Mouse (Mus musculus) liver, embryonic 13.5 days (tissue): Measurements from ENCODE around the gene Rfc2. TPM values are rescaled to one million over a fixed set of nuclear protein-coding genes. Genes with fewer than 3 reads are reported as not detected.

Experiments used
- ATAC-seq: fragments of 200-750 bp; cut with Nextera tagmentation; 2 replicates; pipeline ENCODE4 v1.8.0; 2017; ENCODE audit warnings: low read depth, mild to moderate bottlenecking, moderate number of reproducible peaks, moderate library complexity
- DNase-seq: peaks from one replicate; pipeline ENCODE4 v3.0.0; 2022
- H3K27ac ChIP-seq: fragments of 300-500 bp; sonication (generic); 2 replicates; pipeline ENCODE4 v1.5.1; 2015; ENCODE audit warnings: moderate library complexity, mild to moderate bottlenecking, inconsistent platforms
- H3K27me3 ChIP-seq: fragments of 300-500 bp; sonication (generic); 2 replicates; pipeline ENCODE4 v1.6.1; 2015; ENCODE audit warnings: mild to moderate bottlenecking, inconsistent platforms
- H3K36me3 ChIP-seq: fragments of 300-500 bp; sonication (generic); 2 replicates; pipeline ENCODE4 v1.6.1; 2015; ENCODE audit warnings: mild to moderate bottlenecking, inconsistent platforms
- H3K4me1 ChIP-seq: fragments of 300-500 bp; sonication (generic); replicated peaks from 2 replicates; pipeline ENCODE4 v1.6.1; 2015; ENCODE audit warnings: inconsistent platforms
- H3K4me2 ChIP-seq: fragments of 300-500 bp; sonication (generic); 2 replicates; pipeline ENCODE4 v1.6.1; 2015; ENCODE audit warnings: inconsistent platforms, mild to moderate bottlenecking, moderate library complexity
- H3K4me3 ChIP-seq: fragments of 300-500 bp; sonication (generic); replicated peaks from 2 replicates; pipeline ENCODE4 v1.5.1; 2015; ENCODE audit warnings: mild to moderate bottlenecking, inconsistent platforms
- H3K9ac ChIP-seq: fragments of 300-500 bp; sonication (generic); 2 replicates; pipeline ENCODE4 v1.6.1; 2015; ENCODE audit warnings: mild to moderate bottlenecking, inconsistent platforms
- H3K9me3 ChIP-seq: fragments of 300-500 bp; sonication (generic); replicated peaks from 2 replicates; pipeline ENCODE4 v1.6.1; 2016; ENCODE audit warnings: inconsistent platforms
- WGBS: fragments of 180-500 bp; shearing (Covaris S2); methylation state at CpG from one replicate; pipeline ENCODE4 v1.1.7; 2015; ENCODE audit not compliant: insufficient replicate concordance; 5-methylcytosine and 5-hydroxymethylcytosine counted together
- polyA plus RNA-seq: library from polyadenylated mRNA; unstranded; fragments of >200 nt; fragmentation: Nextera tagmentation; extraction: Ambion mirVana; gene quantifications from 2 replicates; pipeline ENCODE4 v1.2.1, GENCODE M21; 2015

Gene Rfc2
- polyA plus RNA-seq, 1 experiment from 2014 or later: 233 TPM

GRCm38 (mm10) chr5:134549640-134550168 lies 31.5 kb upstream of the Rfc2 start:
- DNase-seq (no peak), ATAC-seq (no peak)
- no peak overlapping the region for H3K27ac ChIP-seq
- peaks cover 26% of the 10 kb centered on the region for H3K27me3 ChIP-seq
- 50% methylated on average over 3 of the region's 3 CpGs for WGBS
- H3K9ac ChIP-seq: no peak overlapping the region
- H3K4me1 ChIP-seq: peaks cover 49% of the 10 kb centered on the region
- H3K4me2 ChIP-seq: no peak overlapping the region
- no peaks in the 10 kb centered on the region for H3K9me3 ChIP-seq
- H3K4me3 ChIP-seq: no peak overlapping the region
- H3K36me3 ChIP-seq: no peaks in the 10 kb centered on the region

- Histone ChIP-seq H3K4me2 (peak overlapping the region; percentile 89), H3K4me3 (peak overlapping the region; percentile 66), H3K36me3 (no peaks in the 10 kb centered on the region), H3K9me3 (no peaks in the 10 kb centered on the region), H3K27ac (no peak overlapping the region), H3K4me1 (peaks cover 56% of the 10 kb centered on the region), H3K27me3 (peaks cover 26% of the 10 kb centered on the region), H3K9ac (peak overlapping the region; percentile 75)
- 25% methylated on average over 6 of the region's 6 CpGs for WGBS
- no peak for ATAC-seq
- DNase-seq: no peak
Observed at GRCm38 (mm10) chr5:134550836-134551232, 30.3 kb upstream of the Rfc2 start.

GRCm38 (mm10) chr5:134551233-134552109 lies 29.7 kb upstream of the Rfc2 start:
- H3K36me3 ChIP-seq: no peaks in the 10 kb centered on the region
- peaks cover 56% of the 10 kb centered on the region for H3K4me1 ChIP-seq
- peak overlapping the region; percentile 75 for H3K9ac ChIP-seq
- ATAC-seq: peak; percentile 6; the same call in 1 of the 2 replicates
- H3K4me2 ChIP-seq: peak overlapping the region; percentile 89
- H3K27ac ChIP-seq: peak overlapping the region; percentile 48
- H3K9me3 ChIP-seq: no peaks in the 10 kb centered on the region
- 4% methylated on average over 51 of the region's 52 CpGs for WGBS
- H3K4me3 ChIP-seq: peak overlapping the region; percentile 66
- peaks cover 26% of the 10 kb centered on the region for H3K27me3 ChIP-seq
- DNase-seq: no peak

GRCm38 (mm10) chr5:134552110-134552972 lies 28.8 kb upstream of the Rfc2 start, which contains the start of gene Clip2:
Gene Clip2, minus strand, starts transcription at chr5:134552434.
- Histone ChIP-seq H3K9ac (peak within 1 kb of the TSS; percentile 75), H3K9me3 (no peaks in the 10 kb centered on the region), H3K4me1 (peaks cover 56% of the 10 kb centered on the region), H3K4me3 (peak within 1 kb of the TSS; percentile 66), H3K27ac (peak within 1 kb of the TSS; percentile 48), H3K36me3 (no peaks in the 10 kb centered on the region), H3K4me2 (peak within 1 kb of the TSS; percentile 89), H3K27me3 (peaks cover 26% of the 10 kb centered on the region)
- ATAC-seq (peak; percentile 83), DNase-seq (peak; percentile 65)
- WGBS: 3% methylated on average over 61 of the region's 61 CpGs

GRCm38 (mm10) chr5:134553951-134554546 lies 27.1 kb upstream of the Rfc2 start:
- H3K9ac ChIP-seq: no peak overlapping the region
- H3K4me2 ChIP-seq: no peak overlapping the region
- peaks cover 41% of the 10 kb centered on the region for H3K4me1 ChIP-seq
- H3K36me3 ChIP-seq: no peaks in the 10 kb centered on the region
- H3K4me3 ChIP-seq: no peak overlapping the region
- ATAC-seq (no peak), DNase-seq (no peak)
- 66% methylated on average over 5 of the region's 5 CpGs for WGBS
- H3K27me3 ChIP-seq: peaks cover 26% of the 10 kb centered on the region
- no peaks in the 10 kb centered on the region for H3K9me3 ChIP-seq
- no peak overlapping the region for H3K27ac ChIP-seq

GRCm38 (mm10) chr5:134555463-134556164 lies 25.6 kb upstream of the Rfc2 start:
- 14% methylated on average over 20 of the region's 20 CpGs for WGBS
- no peak for DNase-seq
- Histone ChIP-seq H3K4me1 (peaks cover 31% of the 10 kb centered on the region), H3K4me3 (no peak overlapping the region), H3K9ac (no peak overlapping the region), H3K9me3 (no peaks in the 10 kb centered on the region), H3K36me3 (no peaks in the 10 kb centered on the region), H3K27ac (no peak overlapping the region), H3K27me3 (peaks cover 23% of the 10 kb centered on the region), H3K4me2 (0 out of 2 replicates have a peak overlapping the region, but pooled peaks have one; percentile 6)
- no peak for ATAC-seq

GRCm38 (mm10) chr5:134560071-134560449 lies 21.1 kb upstream of the Rfc2 start, which contains the start of gene Syna:
Gene Syna, minus strand, starts transcription at chr5:134560171.
- Histone ChIP-seq H3K27ac (no peak within 1 kb of the TSS), H3K27me3 (no peaks in the 10 kb centered on the region), H3K4me2 (no peak within 1 kb of the TSS), H3K9me3 (no peaks in the 10 kb centered on the region), H3K36me3 (no peaks in the 10 kb centered on the region), H3K9ac (no peak within 1 kb of the TSS), H3K4me1 (peaks cover 7% of the 10 kb centered on the region; the same call in 1 of the 2 replicates), H3K4me3 (no peak within 1 kb of the TSS)
- 78% methylated on average over 7 of the region's 7 CpGs for WGBS
- DNase-seq: no peak
- ATAC-seq: no peak

- Histone ChIP-seq H3K36me3 (no peaks in the 10 kb centered on the region), H3K9ac (no peak overlapping the region), H3K27ac (no peak overlapping the region), H3K27me3 (no peaks in the 10 kb centered on the region), H3K4me2 (no peak overlapping the region), H3K4me3 (no peak overlapping the region), H3K9me3 (no peaks in the 10 kb centered on the region), H3K4me1 (peaks cover 1% of the 10 kb centered on the region; the same call in 1 of the 2 replicates)
- no peak for DNase-seq
- WGBS: 65% methylated on average over 16 of the region's 16 CpGs
- no peak for ATAC-seq
Observed at GRCm38 (mm10) chr5:134560450-134561171, 20.6 kb upstream of the Rfc2 start.

- no peak for ATAC-seq
- no peak overlapping the region for H3K9ac ChIP-seq
- no peaks in the 10 kb centered on the region for H3K9me3 ChIP-seq
- no peaks in the 10 kb centered on the region for H3K36me3 ChIP-seq
- H3K4me1 ChIP-seq: no peaks in the 10 kb centered on the region
- no peak overlapping the region for H3K4me3 ChIP-seq
- H3K27me3 ChIP-seq: no peaks in the 10 kb centered on the region
- 91% methylated on average over 2 of the region's 2 CpGs for WGBS
- H3K4me2 ChIP-seq: no peak overlapping the region
- no peak overlapping the region for H3K27ac ChIP-seq
- no peak for DNase-seq
Observed at GRCm38 (mm10) chr5:134564272-134564671, 16.9 kb upstream of the Rfc2 start.

- DNase-seq (no peak), ATAC-seq (no peak)
- no peaks in the 10 kb centered on the region for H3K4me1 ChIP-seq
- H3K27me3 ChIP-seq: no peaks in the 10 kb centered on the region
- no peak overlapping the region for H3K4me3 ChIP-seq
- no peak overlapping the region for H3K27ac ChIP-seq
- H3K4me2 ChIP-seq: no peak overlapping the region
- H3K36me3 ChIP-seq: no peaks in the 10 kb centered on the region
- no peak overlapping the region for H3K9ac ChIP-seq
- WGBS: 72% methylated on average over 6 of the region's 6 CpGs
- H3K9me3 ChIP-seq: no peaks in the 10 kb centered on the region
Observed at GRCm38 (mm10) chr5:134565696-134566095, 15.5 kb upstream of the Rfc2 start.
